Mouse (Mus musculus) liver, embryonic 14.5 days (tissue): ENCODE measurements around the gene Ehbp1.

Source experiments
- CTCF ChIP-seq: IDR thresholded peaks from 2 replicates; pipeline ENCODE4 v1.5.1; 2016; ENCODE audit warnings: antibody characterized with exemption, low read depth, control low read depth
- EP300 ChIP-seq: IDR thresholded peaks from 2 replicates; pipeline ENCODE4 v1.6.1; 2016; ENCODE audit warnings: antibody characterized with exemption, low read depth

DNA sequence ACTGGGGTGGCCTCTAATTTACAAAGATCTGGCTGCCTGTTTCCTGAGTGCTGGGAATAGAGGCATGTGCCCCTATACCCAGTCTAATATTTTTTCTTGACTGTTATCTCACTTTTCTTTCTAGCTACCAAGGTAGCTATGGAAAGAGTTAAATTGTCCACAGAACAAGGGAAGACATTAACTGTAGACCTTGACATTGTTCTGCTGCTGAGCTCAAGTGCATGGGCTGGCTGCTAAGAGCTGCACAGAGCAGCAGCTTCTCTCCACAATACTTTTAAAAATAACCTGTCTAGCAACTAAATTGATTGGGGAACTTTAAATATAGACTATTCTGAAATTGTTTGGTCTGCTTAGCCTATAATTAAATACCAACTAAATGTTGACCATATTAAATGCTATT is 52.9 kb downstream of the Ehbp1 start:
- no peak for TF ChIP-seq CTCF
- TF ChIP-seq EP300: no peak
